Mouse (Mus musculus): ENCODE measurements at regions not wholly inside any gene's neighbourhood (a gene's known extent, or its start where the extent isn't known, plus 50 kb on each side); places are given as distances from the start of the nearest gene placed in this dataset.
A peak's percentile ranks its signal among the peaks of the same experiment; 100 is the strongest.

DNA sequence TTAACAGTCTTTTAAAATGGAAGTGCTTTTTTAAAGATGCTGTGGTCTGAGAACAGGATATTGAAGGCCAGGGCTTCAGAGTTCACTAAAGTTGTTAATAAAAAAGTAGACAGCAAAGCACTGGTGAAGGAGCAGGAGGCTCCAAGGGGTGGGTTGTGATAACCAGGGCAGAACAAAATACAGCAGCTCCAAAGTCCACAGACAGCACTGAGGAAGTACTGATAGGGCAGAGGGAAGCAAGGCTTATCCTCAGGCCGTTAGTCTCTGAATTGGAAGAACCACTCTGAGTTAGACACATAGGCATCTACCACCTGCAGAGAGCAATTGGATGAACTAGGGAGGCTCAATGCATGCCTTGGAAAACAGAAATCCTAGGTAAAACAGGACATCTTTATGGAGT, 62.1 kb downstream of the P2ry1 start:
- no peak for DNase-seq (ENCODE audit: low read depth, low spot score)

DNA sequence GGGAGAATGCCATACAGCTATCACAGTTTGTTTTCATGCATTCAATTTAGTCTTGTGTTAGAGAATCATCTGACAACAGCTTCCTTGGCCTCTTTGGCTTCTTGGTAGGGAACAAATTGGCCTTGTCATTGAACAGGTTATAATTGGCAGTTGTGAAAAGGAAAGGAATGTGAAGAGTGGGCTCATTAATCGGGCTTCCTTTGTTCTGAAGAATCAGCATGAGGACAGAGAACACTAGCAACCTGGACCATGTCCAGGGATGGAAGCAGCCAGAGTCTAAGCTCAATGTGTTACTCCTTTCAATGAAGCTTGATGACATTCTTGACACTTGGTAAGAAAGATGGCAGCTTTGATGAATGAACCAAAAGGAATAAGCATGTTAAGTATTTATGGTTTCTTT, 64.5 kb downstream of the P2ry1 start:
- DNase-seq (ENCODE audit: low read depth, low spot score) = no peak

DNA sequence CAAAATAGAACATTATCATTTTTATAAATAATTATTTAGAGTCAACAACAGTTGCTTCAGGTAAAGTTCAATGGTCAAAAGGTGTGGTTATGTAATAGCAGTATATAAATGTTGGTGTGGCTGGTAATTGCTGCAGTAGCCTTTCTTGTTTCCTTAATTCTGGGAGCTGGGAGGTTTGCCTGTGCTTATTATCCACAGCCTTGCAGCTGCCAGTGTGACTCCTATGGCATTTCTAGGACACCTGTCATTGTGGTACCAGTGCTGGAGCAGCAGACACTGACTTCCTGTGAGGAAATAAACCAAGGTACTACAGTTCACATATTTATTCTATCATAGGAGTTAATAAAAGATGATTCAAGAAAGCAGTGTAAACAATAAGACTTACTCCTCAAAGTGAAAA, 65.6 kb downstream of the P2ry1 start:
- no peak for DNase-seq (ENCODE audit: low read depth, low spot score)

DNA sequence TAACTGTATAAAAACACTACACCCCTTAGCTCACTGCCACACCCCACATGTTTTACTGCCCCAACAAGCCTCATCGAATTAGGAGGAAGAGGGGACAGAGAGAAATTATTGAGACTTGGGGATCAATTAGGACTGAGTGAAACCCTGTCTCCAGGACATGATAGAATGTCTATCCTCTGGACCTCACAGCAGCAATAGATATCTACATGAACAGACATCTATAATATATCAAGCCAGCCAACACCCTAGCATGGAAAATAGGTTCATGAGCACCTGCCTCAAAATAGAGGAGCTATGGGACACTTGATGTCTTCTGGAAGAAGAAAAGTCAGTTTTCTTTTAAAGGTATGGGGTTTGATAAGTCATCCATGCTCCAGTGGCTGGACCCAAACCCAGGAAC, 68.4 kb downstream of the P2ry1 start:
- DNase-seq (ENCODE audit: low read depth, low spot score) = no peak

DNA sequence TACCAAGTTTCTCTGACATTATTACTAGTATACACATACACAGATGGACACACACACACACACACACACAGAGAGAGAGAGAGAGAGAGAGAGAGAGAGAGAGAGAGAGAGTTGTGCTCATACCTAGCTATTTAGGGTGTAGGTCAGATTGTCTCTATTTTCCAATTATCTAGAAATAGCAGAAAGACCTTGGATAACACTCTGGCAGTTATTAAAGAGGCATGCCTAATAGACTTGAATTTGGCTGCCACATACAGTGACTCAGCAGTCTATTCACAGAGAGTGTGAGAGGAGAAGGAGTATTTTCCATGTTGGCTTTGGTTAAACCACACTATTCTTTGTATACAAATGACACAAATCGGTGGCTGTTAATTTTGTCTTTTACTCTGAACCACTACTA, 69.7 kb downstream of the P2ry1 start:
- DNase-seq (ENCODE audit: low read depth, low spot score) = no peak

DNA sequence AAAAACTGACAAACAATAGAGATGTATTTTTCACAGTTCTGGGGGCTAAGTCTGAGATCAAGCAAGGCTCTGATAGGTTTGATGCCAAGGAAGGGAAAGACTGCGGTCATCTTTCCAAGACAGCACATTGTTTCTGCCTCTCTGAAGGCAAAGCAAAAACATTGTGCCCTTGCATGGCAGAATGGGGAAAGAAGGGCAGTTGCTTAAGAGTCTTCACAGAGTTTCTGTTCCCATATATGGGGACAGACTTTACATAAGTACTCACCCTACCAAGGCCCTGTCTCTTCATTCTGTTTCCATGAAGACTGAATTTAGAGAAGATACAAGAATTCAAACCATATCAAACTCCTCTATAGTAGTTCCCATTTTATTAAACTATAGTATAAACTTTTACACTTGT, 70.5 kb downstream of the P2ry1 start:
- no peak for DNase-seq (ENCODE audit: low read depth, low spot score)

DNA sequence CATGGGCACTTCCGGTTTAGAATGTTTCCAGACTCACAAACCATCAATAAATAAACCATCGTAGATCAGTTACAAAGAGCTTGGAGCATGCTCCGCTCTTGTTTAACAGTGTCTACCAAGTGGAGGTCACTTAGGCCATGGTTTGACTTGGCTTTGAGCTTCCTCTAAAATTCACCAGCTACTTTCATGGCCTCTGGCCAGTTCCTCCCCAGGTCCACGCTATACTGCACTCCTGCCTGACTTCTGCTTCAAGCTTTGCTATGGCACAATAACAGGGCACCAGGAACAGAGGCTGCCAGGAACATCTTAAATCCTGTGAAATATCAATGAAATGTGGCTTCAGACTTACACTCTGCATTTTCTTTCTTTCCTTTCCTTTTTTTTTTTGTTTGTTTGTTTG, 71.2 kb downstream of the P2ry1 start:
- no peak for DNase-seq (ENCODE audit: low read depth, low spot score)

DNA sequence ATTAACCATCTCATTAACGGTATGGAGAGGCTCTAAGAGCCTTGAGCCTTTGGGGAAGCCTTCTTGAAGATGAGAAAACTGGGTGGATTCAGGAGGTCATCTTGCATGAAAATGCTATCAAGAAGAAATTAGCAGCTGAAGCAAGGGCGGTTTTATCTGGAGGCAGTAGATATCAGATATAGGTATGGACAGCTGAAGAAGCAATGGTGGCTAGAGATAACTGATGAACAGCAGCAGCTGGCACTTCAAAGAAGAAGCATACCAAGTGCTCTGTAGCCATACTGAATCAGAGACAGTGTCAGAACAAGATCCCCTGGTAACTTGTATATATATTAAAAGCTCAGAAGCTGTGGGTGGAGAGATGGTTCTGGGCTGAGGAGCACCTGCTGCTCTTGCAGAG, 73.2 kb downstream of the P2ry1 start:
- no peak for DNase-seq (ENCODE audit: low read depth, low spot score)

DNA sequence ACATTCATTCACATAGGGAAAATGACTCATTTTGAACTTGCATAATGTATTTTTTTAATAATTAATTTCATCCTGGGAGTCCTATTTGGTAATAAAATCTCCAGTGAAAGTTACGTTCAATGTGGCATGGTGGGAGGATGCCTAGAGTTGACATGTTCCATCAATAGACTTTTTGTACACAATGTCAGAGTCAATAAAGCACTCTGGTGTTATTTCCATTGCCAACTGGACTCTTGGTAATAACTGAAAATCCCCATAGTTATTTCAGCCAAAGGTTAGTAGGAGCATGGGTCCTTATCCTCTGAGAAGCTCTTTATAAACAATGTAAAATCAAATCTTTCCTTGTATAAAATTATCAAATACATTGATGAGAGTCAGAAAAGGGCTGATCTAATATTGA, 87.3 kb downstream of the P2ry1 start:
- DNase-seq (ENCODE audit: low read depth, low spot score) = no peak

DNA sequence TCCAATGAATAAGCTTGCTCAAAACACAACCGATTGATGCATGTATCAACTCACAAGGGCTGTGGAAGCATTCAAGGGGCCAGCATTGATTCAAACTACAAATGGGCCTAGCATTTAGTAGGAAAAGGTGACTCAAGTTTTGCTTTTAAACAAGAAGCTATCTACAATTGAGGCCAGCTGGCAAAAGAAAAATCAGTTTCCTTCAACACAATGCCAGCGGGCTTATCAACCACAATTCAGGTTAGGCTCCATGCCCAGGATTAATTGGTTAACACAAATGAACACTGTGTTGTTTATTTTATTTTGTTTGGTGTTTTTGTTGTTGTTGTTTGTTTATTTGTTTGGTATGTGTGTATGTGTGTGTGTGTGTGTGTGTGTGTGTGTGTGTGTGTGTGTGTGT, 89.4 kb downstream of the P2ry1 start:
- DNase-seq (ENCODE audit: low read depth, low spot score) = no peak

DNA sequence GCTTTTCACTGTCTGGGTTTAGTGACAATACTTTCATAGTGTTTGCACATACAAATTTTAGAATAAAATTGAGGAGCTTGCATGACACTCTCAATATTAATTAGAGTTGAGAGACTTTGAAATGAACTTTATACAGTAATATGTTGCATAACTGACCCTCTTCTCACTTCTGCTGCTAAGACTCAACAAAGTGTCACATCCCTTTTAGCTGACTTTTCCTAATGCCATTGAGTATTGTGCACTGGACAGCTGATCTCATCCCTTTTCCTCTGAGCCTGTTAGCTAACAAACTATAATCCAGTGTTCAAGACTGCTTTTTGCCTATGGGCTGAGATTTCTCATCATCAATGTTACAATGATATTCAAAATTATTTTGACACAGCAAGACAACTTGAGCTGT, 113.8 kb downstream of the P2ry1 start:
- no peak for DNase-seq (ENCODE audit: low read depth, low spot score)

DNA sequence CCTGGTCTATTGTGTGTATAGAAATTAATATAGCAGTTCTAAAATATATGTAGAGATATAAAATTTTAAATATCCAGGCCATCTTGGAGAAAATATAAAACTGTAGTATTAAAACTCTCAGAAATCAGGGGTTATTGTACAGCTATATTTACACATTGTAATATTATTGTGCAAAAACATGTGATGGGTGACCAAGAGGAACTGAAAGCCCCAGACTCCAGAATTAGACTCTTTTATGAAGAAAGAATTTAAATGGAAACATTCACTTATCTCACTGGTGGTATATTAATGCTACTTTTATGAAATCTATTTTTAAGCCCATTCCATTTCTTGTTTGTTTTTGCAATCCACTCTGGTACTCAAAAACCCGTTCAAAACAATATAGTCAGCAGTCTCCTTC, 130.5 kb downstream of the P2ry1 start:
- DNase-seq (ENCODE audit: low read depth, low spot score) = no peak

DNA sequence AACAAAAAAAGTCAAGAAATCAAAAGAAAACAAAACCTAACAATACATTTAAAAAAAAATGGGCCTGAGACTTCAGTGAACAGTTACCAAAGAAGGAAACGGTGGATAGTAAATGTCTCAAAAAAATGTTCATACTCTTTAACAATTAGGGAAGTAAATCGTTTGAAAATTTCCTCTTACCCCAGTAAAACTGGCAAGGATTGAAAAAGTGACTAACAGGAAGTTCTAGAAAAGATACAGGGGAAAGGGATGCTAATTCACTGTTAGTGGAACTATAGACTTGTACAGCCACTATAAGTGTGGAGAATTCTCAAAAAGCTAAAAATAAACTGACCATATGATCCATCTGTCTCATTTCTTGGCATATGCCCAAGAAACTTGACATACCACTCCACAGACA, 151.5 kb downstream of the P2ry1 start:
- no peak for DNase-seq (ENCODE audit: low read depth, low spot score)

DNA sequence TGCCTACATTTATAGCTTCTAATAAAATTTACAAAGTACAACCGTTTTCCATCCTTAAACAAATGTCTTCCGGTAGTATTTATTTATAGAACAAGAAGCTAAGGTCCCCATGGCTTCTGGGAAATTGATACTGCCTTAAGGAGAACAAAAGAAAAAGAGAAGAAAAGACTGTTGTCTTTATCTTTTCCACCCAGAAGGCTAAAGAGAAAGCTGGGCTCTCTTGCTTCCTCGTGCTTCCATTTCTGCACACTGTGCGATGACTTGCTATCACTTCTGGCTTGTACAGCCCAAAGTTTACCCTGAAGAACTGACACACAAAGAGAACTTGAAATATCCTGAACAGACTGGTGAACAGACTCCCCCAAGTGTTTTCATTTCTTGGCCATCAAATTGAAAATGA, 157.2 kb downstream of the P2ry1 start:
- no peak for DNase-seq (ENCODE audit: low read depth, low spot score)

DNA sequence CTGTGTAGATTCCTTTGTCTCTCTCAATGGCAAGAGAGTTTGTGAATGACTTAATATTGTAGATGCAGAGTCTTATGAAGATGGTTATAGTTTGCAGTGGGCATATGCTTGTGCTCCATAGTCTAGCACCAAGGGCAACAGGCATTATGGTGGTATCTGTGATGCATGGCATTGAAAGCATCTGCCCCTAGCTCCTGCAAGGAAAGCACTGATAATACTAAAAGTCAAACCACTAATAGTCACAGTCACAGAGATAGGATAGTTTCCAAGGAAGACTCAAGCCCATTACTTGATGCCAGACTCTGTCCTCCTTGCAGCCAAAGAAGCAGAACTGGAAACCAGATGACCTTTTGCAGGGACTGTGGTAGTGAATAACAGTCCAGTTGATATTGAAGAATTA, 158.8 kb downstream of the P2ry1 start:
- no peak for DNase-seq (ENCODE audit: low read depth, low spot score)

DNA sequence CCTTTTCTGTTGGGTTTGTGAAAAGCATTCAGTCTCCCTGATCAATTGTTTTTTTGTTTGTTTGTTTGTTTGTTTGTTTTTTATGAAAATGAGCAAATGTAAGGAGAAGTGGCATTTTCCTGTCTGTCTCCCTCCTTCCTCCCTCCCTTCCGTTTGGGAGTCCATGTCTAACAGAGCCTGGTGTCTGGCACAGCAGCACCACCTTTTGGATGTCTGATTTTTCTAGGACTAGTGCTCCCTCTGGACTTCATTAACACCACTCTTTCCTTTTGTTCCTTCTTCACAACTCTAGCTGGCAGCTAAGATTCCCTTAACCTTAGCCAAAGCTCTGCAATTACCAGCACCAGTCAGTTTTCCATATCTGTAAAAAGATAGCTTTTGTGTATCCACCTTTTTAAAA, 175.6 kb upstream of the Rap2b start:
- DNase-seq (ENCODE audit: low read depth, low spot score) = no peak

DNA sequence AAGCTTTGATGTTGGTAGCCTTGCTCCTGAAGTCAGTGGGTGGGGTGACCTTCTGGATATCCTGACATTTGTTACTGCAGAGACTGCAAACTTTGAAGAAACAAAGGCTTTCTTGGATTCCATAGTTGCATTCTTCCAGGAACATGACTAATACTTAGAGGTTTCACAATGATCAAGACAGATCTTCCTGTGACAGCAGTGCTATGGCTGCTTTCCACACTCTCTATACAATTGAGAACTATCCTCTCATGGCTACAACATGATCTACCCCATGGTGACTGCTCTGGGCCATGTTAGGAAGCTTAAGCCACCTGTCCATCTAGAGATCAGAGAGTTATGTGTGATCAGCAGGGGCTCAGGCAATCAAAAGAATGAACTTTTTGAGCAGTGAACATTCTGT, 172.8 kb upstream of the Rap2b start:
- no peak for DNase-seq (ENCODE audit: low read depth, low spot score)

DNA sequence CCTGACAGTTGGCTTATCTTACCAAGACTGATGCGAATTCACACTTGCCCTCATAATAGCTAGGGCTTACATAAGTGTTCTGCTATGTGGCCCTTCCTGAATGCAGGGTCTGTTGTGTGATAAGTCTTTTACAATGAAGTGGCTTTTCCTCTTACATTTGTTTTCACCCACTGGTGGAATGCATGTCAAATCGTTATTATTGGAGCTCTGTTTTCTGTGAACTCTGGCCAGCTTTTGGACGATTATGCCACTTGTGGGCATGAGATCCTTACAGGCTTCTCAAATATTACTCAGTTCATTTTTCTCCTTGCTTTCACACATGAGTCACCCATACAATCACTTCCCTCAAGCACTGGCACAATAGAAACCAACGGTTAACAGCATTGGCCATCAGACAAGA, 144.9 kb upstream of the Rap2b start:
- no peak for DNase-seq (ENCODE audit: low read depth, low spot score)

DNA sequence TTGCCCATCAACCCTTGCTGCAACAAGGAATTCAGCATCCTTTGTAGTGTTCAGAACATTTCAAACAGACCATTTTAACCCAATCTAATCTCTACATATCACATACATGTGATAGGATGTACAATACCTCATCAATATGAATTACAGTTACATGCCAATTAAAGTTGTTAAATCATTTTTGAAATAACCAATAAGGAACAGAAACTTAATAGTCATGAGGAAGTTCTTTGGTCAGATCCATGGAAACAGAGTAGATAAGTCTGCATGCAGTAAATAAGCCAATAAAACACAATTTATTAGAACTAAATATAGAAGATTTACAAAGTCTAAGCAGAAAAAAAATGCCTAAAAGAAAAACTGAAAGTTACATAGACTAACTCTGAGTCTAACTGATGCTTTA, 136.9 kb upstream of the Rap2b start:
- DNase-seq (ENCODE audit: low read depth, low spot score) = no peak

DNA sequence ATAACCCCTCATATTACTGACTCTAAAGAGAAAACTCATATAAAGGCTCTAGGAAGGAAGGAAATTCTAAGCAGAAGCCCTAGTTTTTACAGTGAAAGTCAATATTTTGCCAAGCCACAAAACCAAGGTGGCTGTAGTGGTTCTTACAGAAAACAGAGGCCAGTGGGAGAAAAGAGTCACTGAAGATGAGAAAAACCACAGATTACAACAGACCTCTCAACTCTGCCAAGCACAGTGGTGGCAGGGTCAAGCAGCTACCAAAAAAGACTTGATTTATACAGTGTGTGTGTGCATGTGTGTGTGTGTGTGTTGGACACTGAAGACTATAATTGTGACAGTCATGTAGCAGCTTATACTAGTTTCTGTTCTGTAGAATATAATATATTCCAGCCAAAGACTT, 136.4 kb upstream of the Rap2b start:
- DNase-seq (ENCODE audit: low read depth, low spot score) = no peak

DNA sequence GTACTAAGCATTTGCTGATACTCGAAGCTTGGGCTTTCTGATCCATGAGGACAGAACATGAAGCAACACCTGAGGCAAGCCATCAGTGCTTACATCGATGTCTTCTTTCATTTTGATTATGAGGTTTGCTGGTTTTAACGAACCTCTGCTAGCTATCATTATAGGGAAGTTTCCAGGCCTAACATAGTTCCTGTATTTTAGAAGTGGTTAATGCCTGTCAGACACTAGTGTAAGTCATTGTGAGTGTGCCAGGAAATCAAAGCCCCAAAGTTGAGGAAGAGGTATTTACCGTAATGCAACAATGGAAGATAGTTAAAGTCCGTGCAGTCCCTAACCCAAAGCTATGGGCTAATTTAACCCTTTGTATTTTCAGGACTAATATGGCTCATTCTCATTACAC, 120.1 kb upstream of the Rap2b start:
- DNase-seq (ENCODE audit: low read depth, low spot score) = no peak

DNA sequence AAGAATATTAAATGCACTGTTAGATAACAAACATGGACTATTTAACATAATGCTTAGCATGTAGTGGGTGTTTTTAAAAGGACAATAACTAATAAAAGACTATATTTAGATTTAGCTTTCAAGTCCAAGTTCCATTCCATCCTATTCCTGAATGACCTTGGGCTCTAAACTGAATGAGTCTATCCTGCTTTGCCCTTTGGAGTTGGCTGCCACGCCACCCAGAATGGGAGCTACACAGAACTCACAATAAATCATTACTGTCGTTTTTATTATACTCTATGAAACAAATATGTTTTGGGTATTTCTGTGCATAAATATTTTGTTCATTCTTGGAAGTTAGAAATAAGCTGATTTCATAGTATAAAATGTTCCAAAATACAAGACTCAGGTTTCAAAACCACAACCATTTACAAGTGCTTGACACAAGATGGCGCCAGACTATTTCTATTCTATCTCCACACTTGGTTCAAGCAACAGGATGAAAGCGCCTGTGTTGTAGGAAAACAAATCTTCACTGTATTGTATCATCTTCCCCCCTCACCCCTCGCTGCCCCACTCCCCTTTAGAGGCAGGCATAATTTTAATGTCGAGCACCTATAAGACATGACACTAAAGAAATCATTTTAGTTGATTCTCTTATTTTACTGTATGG, 117.4 kb upstream of the Rap2b start:
- peak; percentile 58 for DNase-seq (ENCODE audit: low read depth, low spot score)

DNA sequence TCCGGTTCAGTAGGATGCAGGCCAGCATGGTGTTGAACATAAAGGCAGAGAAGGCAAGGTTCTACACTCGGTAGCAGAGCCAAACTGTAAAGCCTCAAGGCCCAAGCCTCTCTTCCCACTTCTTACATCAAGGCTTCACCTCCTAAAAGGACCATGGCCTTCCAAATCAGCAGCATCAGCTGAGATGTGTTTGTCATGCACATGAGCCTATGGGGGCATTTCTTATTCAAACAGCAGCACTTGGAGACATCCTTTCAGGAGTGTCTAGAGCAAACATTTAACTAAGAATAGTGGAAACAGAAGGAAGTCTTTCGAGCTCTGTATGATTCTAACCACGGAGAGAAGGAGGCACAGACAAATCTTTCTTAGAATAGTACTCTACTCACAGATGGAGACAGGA, 115.0 kb upstream of the Rap2b start:
- peak; percentile 72 for DNase-seq (ENCODE audit: low read depth, low spot score)

DNA sequence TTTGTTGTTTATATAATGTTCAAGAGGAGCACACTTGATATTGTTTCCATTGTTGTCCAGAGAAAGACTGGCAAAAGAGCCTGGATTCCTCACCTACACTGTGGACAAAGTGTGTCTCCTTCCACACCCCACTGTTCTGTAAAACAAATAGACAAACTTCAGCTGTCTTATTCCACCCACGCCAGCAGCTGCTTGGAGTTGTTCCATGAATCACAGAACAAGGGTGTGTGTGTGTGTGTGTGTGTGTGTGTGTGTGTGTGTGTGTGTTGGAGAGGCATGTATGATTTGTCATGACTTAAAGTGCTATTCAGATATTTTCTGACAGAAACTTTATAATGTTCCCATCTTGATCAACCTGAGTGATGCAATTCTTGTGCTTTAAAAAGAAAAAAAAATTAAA, 114.1 kb upstream of the Rap2b start:
- no peak for DNase-seq (ENCODE audit: low read depth, low spot score)

DNA sequence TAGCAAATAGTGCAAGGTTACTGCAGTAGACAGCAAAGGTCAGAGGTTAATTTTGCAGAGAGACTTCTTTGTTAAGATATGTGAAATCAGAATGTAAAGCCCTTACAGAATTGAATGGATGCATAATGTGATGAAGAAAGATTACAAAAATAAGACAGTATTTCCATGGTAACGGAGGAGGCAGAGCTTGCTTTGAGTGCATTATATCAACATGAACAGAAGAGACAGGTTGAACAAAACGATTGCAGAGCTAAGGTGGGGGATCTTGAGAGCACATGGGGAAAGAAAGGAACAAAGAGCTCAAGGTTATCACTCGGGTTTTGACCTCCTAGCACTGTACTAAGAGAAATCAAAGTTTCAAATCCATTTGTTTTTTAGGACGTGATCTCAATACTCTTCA, 106.2 kb upstream of the Rap2b start:
- no peak for DNase-seq (ENCODE audit: low read depth, low spot score)
